Mouse (Mus musculus) adrenal gland, postnatal 36 days (tissue): Measurements from ENCODE around the gene Kcnip2. TPM values are rescaled to one million over a fixed set of nuclear protein-coding genes. Genes with fewer than 3 reads are reported as not detected.

Experiments
- DNase-seq, 2 experiments: peaks; one replicate each; pipeline ENCODE4 v3.0.0; 2021; ENCODE audit warnings: mixed read lengths in 1 of 2
- long read RNA-seq, 2 experiments: library from polyadenylated mRNA; stranded (forward); transcript quantifications; one replicate each; pipeline ENCODE4 v2.0.0; 2021; ENCODE audit warnings: borderline sequencing depth in 2 of 2
- total RNA-seq, 2 experiments: library from RNA; stranded (reverse); gene quantifications; 2 replicates each; pipeline ENCODE4 v1.2.3; 2021

Kcnip2 gene
- under 1 TPM; 0.23 to 0.36 TPM for total RNA-seq
- long read RNA-seq, experiment 1, result 0 reads
- long read RNA-seq, experiment 2, result 0 reads

DNA sequence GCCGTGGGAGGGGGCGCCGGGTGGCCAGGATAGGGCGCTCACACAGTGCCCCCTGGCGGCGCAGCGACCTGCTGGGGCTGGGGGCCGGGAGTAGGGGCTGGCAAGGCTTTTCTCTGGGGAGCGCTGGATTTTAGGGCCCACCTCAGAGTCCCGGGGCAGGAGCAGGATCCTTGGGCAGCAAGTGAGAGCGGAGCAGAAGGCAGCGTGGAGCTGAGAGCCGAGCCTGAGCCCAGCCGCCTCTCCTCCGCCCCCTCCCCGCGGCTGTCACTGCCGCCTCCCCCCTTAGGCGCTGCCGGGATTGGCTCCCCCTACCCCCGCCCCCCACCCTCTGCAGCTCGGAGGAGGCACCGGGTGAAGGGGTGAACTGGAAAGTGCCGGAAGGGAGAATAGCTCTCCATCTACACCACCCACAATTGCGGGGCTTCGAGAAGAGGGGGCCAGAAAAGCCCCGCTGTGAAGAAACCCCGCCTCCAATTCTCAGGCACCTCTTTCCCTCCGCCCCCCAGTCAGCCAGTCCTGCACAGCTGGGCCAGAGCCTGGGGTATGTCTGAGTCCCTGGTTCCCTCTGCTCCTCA is at the start of gene Kcnip2:
Gene Kcnip2, minus strand, starts transcription at position 231 of the 575 bp plus-strand sequence.
- peak in 1 of 2 experiments; percentile 35 for DNase-seq

DNA sequence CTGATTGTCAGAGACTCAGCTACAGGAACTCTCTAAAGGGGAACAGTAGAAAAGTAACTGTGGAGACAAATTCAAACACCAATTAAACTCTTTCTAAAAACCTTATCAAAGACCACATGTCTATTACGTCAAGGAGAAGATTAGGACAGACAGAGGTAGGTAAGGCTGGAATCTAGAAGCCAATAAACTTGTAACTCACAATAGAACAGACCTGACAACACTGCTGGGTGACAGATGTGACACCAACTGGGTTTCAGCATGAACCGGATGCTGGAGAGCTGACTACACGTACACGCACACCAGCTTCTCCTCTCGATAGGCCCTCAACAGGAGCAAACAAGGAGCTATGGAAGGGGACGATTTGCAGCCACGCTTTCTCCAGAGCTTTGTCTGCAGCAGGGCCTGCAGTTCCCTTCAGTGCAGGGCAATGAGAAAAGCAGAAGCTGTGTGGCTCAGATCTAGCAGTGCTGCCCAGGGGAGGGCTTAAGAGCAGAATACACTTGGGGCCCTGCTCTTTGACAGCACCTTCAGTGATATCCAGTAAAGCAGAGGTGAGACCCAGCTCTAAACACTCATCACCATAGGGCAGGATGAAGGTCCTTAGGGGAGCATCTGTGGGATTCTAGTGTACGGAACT is 39.5 kb upstream of the Kcnip2 start:
- no peak for DNase-seq

DNA sequence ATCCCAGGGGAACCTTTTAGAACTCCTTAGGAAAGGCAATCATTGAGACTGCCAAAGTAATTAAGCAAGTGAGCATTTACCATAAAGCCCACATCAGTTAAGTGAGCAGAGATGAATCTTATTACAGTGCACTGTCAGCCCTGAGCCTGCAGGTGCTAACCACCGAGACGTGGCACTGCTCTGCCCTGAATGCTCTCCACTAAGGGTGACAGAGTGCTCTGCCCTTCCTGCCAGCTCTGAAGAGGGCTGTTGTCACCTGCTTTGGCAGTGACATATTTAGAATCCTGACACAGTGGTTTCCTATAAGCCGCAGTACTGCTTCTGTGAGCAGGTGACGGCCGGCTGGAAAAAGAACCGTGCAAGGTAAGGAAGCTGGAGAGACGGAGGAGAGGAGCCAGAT is 38.7 kb upstream of the Kcnip2 start:
- DNase-seq, result no peak

DNA sequence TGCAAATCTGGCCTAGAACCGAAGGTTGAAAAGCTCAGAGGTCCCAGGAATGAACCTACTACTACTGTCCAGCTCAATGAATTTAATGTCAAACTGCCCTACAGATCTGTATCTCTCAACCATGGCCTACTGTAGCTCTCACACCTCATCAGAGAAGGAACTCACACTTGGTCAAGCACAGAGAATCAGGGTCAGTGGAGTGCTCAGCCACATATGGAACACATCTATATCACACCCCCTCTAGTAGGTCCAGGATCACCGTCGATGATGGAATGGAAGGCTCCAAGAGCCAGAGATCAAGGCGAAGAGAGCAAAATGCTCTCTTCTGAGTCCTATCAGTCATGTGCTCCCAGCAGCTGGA is 31.9 kb upstream of the Kcnip2 start:
- DNase-seq, result no peak

DNA sequence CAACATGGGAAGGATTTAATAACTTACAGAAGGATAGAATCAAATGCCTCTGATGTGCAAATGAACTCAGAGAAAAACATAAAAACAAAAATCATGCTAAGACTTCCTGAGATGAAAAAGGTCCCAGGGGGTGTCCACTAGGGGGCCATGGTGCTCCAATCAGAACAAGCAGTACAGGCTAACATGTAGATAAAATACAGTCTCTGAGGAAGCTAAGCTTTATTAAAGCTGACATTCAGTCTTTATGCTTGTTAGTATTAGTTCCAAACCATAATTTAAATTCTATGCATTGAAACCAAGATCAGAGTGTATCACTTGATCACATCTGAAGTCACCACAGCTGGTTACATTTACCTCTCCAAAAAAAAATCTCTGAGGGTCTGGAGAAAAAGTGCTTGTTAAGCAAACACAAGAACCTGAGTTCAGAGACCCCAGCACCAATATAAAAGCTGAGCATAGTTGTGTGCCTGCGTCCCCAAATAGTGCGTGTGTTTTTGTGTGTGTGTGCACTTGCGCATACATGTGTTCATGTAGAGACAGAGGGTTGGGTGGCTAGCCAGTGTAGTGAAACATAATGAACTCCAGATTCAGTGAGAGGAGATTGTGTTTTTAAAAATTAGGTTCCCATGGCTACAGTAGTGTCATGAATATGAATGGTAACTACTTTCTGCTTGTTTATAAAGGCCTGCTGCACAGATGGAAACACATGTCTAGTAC is 31.3 kb upstream of the Kcnip2 start:
- peak; percentile 24 to 51 for DNase-seq

DNA sequence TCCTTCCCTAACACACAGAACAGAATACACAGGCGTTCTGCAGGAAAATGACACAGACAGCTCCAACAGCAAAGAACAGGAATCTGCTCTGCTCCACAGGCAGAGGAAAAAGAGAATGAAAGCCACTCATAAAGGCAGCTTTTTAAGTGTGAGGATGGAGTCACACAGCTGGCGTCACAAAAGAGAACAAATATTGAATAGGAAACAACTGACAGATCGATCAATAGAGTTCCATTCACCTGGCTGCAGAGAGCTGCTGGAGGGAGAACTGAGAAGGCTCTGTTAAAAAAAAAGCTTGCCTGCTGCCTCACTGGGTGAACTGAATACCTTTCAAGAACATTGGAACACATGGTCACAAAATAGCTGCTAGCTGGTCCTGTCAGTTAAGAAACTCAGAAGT is 28.3 kb upstream of the Kcnip2 start:
- DNase-seq, result no peak

DNA sequence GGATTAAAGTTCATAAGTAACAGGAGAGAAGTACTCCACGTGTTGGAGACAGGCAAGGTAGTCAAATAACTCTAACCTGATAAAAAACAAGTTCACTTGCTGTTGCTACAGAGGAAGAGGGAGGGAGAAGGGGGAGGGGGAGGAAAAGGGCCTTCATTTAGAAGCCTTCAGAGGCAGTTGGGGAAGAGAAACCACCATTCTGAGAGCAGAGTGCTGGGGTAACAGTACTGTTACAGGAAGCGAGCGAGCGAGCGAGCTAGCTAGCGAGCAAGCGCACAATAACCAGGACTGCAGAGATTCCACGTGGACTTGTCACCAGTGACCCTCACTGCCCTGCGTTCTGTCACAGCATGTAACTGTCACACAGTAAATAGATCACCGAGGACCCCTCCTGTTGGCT is 27.6 kb upstream of the Kcnip2 start:
- no peak for DNase-seq

DNA sequence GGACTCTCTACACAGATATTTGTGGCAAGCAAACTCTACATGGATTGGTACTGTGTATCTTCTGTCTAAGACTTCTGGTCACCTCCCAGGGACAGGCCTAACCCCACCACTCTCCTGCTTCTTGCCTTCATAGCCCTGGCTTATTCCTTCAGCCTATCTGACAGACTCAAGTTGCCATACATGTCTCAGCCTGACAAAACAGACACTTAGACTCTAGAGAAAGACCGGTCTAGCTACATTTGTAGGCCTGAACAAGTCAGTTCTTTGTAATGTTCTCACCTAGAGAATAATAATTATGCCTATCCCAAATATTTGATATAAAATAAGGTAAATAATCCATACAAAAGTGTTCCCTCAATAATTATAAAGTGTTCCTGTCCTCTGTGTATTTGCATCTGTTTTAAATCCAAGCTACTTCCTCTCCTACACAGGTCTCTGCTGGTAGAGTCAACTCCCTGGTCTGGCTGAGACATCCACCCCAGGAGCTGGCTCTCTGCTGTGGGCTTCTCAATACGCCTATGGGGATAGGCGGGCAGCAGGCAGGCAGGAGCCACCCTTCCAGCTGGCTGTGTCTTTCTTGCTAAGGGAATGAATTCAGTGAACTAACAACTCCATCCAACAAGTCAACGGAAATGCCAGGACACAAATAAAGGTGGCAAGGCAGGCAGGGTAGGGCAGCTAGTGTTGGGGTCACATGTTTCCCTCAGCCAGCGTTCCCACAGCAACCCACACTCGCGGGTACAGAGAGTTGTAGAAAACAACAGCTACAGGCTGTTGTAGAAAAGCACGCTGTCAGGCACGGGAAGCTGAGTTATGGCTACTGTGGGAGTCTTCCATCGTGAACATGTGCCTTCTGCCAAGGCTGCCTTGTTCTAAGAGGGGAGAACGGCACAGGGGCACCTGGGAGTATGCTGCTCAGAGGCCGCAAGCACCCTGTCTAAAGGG is 21.5 kb upstream of the Kcnip2 start:
- DNase-seq, result no peak

DNA sequence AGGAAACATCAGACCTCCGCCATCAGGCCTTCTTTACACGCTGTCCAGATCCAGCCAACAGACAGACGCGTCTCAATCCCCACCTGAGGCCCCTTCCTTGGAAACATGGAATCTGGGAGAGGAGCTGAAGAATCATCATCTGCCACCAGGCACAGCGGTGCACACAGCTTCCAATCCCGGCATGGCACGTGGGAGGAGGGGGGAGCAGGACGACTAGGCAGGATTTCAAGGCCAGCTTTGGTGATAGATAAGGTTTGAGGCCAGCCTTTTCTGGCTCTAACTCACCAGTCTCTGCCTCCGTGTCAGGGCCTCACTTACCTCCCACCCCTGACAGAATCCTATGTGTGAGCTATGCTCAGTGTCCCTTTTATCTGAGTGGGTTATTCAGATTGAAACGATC is 19.6 kb upstream of the Kcnip2 start:
- peak; percentile 76 to 81 for DNase-seq

DNA sequence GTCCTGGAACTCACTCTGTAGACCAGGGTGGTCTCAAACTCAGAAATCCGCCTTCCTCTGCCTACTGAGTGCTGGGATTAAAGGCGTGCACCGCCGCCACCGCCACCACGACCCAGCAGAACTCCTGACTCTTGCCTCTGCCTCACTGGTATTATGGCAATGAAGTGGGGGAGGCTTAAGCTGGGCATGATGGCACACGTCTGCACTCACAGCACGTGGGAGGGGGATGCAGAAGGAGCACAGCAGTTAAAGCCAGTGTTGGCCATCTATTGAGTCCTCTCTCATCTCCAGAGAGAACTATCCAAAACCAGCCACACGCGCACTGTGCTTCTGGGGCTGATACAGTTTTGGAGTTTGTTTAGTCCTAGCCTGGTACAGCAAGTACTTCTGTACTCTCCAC is 17.8 kb upstream of the Kcnip2 start:
- DNase-seq, result no peak

DNA sequence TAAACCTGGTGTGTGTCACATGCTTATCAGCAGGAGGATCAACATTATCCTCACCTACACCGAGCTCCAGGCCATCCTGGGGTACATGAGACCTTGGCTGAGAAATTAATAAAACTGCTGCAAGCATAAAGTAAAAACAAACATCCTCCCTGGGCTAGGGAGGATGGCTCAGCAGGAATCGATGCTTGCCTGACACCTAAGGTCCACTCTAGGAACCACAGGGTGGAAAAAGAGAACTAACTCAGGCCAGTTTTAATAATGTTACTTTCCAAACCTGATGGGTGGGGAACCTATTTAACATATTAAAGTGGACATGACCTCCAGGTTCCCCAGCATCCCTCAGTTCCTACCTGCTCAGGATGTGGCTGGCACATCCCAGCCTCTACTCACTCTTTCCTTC is 14.8 kb upstream of the Kcnip2 start:
- DNase-seq, result no peak

DNA sequence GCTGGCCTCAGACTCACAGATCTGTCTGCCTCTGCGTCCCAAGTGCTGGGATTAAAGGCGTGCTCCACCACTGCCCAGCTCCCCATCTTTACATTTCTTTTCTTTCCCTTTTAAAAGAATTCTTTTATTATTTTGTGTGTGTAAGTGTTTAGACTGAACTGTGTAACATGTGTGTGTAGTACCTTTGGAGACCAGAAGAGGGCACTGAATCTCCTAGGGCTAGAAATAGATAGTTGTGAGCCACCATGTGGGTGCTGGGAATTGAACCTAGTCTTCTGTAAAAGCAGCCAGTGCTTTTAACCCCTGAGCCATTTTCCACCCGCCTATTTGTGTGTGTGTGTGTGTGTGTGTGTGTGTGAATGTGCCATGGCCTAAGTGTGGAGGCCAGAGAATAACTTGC is 11.9 kb upstream of the Kcnip2 start:
- DNase-seq, result no peak

DNA sequence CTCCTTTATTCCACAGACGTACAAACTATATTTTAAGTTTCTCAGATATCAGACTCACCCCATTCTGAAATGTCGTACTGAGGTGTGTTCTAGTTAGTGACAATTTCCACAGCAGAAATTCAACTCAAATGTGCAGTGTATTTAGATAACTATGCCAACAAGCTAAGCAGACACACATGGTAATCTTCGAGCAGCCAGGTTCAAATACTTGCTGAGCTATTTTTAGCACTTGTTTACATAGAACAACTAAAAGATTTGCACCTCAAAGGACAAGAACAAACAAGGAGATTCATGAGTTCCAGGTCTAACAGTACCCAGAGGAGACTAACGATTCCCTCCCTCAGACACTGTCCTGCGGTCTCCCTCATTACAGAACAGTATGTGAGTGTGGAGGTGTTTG is 11.3 kb upstream of the Kcnip2 start:
- DNase-seq, result no peak

DNA sequence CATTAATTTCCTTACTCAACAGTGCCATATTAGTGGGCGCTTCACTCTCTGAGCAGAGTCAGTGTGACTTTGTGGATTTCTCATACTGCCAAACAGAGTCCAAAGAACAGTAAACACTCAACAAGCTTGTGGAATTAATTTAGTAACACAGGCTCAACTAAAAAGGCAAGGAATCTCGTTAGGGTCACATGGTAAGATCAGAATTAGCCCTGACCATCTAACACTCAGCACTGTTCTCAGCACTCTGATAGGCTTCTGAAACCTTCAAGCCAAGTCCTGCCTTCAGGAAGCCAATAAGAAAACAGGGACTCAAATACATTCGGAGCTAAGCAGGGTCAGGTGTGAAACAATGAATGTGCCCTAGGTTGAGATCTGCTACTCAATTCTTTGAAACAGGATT is 10.3 kb upstream of the Kcnip2 start:
- DNase-seq, result no peak

DNA sequence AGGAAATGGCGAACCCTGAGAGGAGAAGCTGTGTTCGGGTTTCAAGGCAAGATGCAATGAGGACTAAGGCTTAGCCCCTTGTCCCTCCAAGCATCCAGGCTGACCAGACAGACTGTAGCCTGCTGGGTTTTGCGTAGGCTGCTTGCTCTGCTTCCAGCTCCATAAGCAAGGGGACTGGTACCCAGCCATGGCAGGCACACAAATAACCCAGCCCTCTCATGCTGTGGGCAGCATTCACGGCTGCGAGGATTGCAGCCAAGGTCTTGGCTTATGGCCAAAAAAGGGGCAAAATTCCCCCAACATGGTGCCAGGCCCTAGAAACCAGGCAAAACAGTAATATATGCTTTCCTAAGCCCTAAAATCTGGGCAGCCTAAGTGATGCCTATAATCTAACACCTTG is 6.0 kb upstream of the Kcnip2 start:
- no peak for DNase-seq

DNA sequence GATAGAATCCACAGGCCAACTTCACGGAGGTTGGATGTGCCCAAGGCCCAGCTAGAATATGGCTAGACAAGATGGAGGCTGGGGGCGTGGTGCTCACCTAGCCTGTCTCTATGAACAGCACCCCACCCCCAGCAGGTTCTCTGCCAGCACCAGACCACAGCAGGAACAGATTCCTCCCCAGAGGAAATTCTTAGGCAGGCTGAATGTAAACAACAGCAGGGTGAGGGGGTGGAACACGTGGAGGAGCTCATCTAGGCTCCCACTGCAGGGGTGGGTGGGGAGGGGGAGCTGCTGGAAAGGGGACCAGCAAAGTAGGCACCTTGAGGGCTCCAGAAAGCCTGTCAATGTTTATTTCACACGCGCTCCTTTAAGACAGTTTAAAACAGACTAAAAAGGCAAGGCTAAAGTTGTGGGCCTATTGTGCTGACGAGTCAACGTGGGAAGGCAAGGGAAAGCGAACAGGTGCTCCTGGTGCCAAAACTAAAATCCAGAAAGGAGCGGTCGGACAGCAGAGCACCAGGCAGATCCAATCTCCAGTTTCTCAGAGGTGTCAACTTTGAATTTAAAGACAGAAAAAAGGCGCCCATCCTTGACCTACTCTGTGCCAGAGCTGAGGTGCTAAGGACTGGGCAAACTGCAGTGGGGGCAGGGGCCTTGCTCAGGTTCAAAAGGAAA is 2.1 kb upstream of the Kcnip2 start:
- DNase-seq, result no peak

DNA sequence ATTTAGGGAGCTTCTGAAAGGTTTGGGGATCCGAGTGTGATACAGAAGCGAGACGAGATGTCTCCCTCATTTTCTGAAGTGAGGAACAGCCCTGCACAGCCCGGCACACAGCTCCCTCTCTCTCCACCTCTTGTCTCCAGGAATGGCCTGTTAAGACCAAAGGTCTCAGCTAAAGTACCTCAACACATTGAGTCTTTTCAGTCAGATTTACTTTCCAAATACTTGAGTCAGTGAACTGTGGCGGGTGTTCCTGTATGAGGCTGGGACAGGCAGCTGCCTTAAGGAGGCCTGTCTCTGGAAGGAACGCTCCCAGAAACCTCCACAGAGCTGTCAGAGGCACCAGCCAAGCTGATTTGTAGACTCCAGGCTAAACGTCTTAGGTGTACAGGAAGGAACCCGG is 866 bp upstream of the Kcnip2 start:
- DNase-seq, result no peak

DNA sequence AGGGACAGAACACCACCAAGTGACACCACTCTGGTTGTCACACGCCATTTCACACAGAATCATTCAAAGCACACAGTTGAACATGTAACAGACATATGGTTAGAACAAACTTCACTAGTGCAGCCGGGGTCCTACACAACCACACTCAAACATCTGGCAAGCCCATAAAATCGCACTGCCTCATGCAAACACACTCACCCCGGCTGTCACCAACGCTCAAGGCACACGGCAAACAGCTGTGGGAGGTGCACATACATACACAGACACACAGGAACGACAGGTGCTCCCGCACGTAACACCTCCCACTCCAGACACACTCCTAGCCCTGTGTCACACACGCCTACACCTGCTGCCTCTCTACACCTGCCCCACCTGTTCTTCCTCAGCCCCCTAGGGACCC is 691 bp downstream of the Kcnip2 start:
- no peak for DNase-seq

DNA sequence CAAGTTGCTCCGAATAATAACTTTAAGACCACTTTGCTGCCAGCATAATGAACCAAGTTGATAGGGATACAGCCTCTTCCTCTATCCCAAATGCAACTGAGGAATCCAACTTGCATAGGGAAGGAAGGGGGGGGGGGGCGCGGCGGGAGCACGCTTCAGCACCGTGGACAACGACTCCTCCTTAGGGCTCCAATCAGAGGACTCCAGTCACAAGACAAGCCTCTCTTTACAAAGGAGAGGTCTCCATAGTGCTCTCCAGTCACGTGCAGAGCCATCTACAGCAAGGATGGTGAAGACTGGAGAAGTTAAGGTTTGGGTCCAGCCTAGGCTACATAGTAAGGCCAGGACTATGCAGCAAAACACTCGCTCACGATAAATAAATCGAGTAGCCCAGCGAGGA is 2.1 kb downstream of the Kcnip2 start:
- DNase-seq, result no peak

DNA sequence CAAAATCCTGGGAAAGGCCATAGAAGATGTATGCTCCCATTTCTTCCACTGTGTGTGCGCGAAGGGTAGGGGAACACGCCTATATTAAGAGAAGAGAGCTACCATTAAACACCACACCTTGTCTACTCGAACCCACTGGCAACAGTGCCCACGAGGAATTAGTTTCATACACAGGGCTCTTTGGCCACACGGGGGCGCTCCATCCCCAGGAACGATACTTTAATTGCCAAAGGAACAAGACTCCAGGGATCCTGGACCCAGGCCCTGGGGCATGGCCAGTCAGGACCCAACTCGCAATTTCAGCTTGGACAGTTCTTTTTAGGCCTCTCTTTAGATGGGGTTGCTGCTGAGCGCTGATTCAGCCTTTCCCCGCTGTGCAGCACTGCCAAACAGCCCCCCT is 2.6 kb downstream of the Kcnip2 start:
- DNase-seq, result peak; percentile 89 to 92

DNA sequence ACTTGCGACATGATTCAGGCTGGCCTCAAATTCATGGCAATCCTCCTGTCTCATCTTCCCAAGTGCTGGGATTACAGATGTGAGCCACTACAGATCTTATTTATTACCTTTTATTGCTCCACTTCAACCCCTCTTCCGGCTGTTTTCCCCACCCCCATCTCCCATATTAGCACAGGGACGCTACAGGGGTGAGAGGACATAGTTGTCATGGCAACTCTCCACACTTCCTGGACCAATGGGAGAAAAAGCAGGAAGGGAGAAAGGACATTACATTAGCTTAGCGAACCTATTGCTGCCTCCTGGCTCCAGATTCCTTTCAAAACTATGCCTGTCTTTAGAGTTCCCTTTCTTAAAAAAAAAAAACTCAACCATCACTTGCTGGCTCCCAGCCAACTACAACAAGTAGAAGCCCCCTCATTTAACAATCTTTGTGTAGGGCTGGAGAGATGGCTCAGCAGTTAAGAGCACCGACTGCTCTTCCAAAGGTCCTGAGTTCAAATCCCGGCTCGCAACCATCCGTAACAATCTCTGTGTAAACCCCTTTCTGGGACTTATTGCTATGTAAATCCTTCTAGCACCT is 3.1 kb downstream of the Kcnip2 start:
- DNase-seq, result no peak

DNA sequence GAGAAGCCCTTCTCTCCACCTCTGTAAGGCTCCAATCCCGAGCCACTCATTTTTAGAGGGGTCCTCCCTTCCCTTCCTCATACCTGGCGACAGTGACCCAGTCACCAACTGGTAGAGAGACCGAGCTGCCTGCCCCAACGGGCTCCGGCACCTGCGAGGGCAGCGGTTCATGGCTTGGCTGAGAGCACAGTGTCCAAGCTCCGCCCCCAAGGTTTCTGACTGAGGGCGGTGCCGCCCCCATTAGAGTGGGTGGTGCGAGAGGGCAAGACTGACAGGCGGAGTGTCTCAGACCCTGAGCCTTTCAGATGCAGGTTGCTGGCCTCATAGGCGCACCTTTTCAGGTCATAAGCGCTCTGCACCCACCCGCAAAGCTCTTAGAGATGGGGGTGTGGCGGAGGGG is 3.7 kb downstream of the Kcnip2 start:
- peak; percentile 83 to 84 for DNase-seq
